Mouse (Mus musculus) erythroblast, embryonic 14.5 days (primary cell): ENCODE data around the gene Nupr1l.

Source experiments
- GATA1 ChIP-seq: IDR thresholded peaks from 2 replicates; pipeline ENCODE4 v1.6.1; 2012; ENCODE audit warnings: low read length, inconsistent platforms, mixed read lengths
- TAL1 ChIP-seq: IDR thresholded peaks from 3 replicates; pipeline ENCODE4 v1.6.1; 2012; ENCODE audit warnings: low read length, inconsistent platforms, mixed read lengths

GRCm38 (mm10) chr5:129886911-129887636 is 21.3 kb upstream of the Nupr1l start, which contains the start of gene Chchd2:
- peak; percentile 27; the same call in 1 of the 2 replicates for TF ChIP-seq GATA1
- TF ChIP-seq TAL1: no peak
